Mouse (Mus musculus) heart, adult 2 months (tissue): ENCODE measurements around the gene Lif. TPM values are rescaled to one million over a fixed set of nuclear protein-coding genes. Genes with fewer than 3 reads are reported as not detected.

Source experiments
- DNase-seq, 2 experiments: peaks; one replicate each; pipeline ENCODE4 v3.0.0; 2021
- H3K27ac ChIP-seq: fragments of 200-600 bp; 2 replicates; pipeline ENCODE4 v1.8.1; 2022
- H3K27me3 ChIP-seq: fragments of 200-500 bp; 2 replicates; pipeline ENCODE4 v1.6.1; 2012; ENCODE audit warnings: mild to moderate bottlenecking, low read length, inconsistent platforms, mixed read lengths; ENCODE audit not compliant: control insufficient read depth, insufficient read depth
- H3K36me3 ChIP-seq: fragments of 200-500 bp; 2 replicates; pipeline ENCODE4 v1.6.1; 2012; ENCODE audit warnings: low read length, inconsistent platforms; ENCODE audit not compliant: control insufficient read depth, insufficient read depth
- H3K4me1 ChIP-seq: fragments of 200-500 bp; 2 replicates; pipeline ENCODE4 v1.6.1; 2011; ENCODE audit warnings: low read length; ENCODE audit not compliant: control insufficient read depth, insufficient read depth
- H3K4me3 ChIP-seq: fragments of 200-600 bp; 2 replicates; pipeline ENCODE4 v1.8.1; 2022
- H3K79me2 ChIP-seq: fragments of 200-500 bp; replicated peaks from 2 replicates; pipeline ENCODE4 v1.6.1; 2012; ENCODE audit warnings: mild to moderate bottlenecking, inconsistent platforms, low read length, moderate library complexity, mixed read lengths; ENCODE audit not compliant: control insufficient read depth, insufficient read depth
- H3K9ac ChIP-seq: fragments of 200-500 bp; 2 replicates; pipeline ENCODE4 v1.6.1; 2012; ENCODE audit warnings: low read depth, mild to moderate bottlenecking, control low read depth, inconsistent platforms, low read length, mixed read lengths
- CTCF ChIP-seq: fragments of 200-600 bp; IDR thresholded peaks from 2 replicates; pipeline ENCODE4 v1.8.1; 2022; ENCODE audit warnings: antibody characterized with exemption, mild to moderate bottlenecking, moderate library complexity
- EP300 ChIP-seq: fragments of 200-500 bp; IDR thresholded peaks from 2 replicates; pipeline ENCODE4 v1.6.1; 2011; ENCODE audit warnings: low read depth, low read length, control low read depth; ENCODE audit not compliant: insufficient read depth
- POLR2A ChIP-seq: fragments of 200-500 bp; IDR thresholded peaks from 2 replicates; pipeline ENCODE4 v1.6.1; 2011; ENCODE audit warnings: mild to moderate bottlenecking, low read depth, low read length, control low read depth; ENCODE audit not compliant: insufficient read depth
- WGBS: fragments of 180-500 bp; shearing (Covaris S2); methylation state at CpG from one replicate; pipeline ENCODE4 v1.1.7; 2018; 5-methylcytosine and 5-hydroxymethylcytosine counted together
- intact Hi-C: fragments of 180-260 bp; cut with DNase I; formaldehyde crosslinking; loops from one replicate; pipeline ENCODE4 v1.15.1; 2025
- polyA plus RNA-seq: library from polyadenylated mRNA; depleted of rRNA; stranded (reverse); fragments of >200 nt; gene quantifications from 2 replicates; pipeline ENCODE4 v1.2.3, GENCODE M21; 2012
- total RNA-seq, 2 experiments: library from RNA; stranded (reverse); gene quantifications; 2 replicates each; pipeline ENCODE4 v1.2.3; 2021

The Lif gene
- total and polyA plus RNA-seq, 3 experiments = 0.21 to 1.5 (median 0.36) TPM

DNA sequence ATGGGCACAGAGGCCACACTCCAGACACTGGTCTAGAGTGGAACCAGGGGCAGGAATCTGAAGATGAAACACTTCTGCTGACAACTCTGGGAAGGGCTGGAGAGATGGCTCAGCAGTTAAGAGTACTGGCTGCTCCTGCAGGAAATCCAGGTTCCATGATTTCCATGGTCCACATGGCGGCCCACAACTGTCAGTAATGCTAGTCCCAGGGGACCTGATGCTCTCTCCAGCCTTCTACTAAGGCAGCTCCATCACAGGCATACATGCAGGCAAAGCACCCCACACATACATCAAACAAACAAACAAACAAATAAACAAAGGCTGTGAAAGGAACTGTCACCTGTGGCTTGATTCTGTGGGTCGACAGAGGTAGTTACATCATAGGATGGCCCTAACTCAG, 48.7 kb downstream of the Lif start:
- 71% methylated on average over 2 of the region's 2 CpGs for WGBS
- intact Hi-C loops = no loop called here
- peaks cover 10% of the 10 kb centered on the region for H3K4me1 ChIP-seq

DNA sequence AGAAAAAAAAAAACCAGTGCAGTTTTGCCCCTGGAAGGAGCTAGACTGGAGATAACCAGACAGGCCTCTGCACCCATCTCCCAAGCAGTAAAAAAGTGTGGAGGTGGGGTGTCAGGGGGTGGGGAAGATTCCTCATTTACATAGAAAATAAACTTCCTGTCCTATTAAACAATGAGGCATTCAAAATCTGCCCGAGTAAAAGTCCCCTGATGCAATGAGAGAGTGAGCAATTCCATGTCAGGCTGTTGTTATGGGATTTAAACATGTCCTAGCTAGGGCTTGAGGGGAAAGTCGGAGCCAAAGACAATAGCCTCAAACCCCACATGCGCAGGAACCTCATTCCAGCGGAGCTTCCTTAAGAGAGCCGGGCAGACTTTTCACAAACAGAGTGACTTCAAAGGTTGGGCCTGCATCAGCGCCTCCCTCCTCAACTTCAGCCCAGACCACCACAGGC, 50.7 kb downstream of the Lif start:
- H3K4me3 ChIP-seq = no peak overlapping the region
- no peak for DNase-seq
- intact Hi-C loops = no loop called here

More for the DNA sequence above, 48.7 kb downstream of the Lif start:
- H3K4me3 ChIP-seq = no peak overlapping the region
- no peak overlapping the region for H3K9ac ChIP-seq
- TF ChIP-seq CTCF (no peak), EP300 (no peak), POLR2A (no peak)
- no peaks in the 10 kb centered on the region for H3K36me3 ChIP-seq
- H3K79me2 ChIP-seq = no peaks in the 10 kb centered on the region
- H3K27me3 ChIP-seq = no peaks in the 10 kb centered on the region
- H3K27ac ChIP-seq = no peak overlapping the region
- DNase-seq = peak in 1 of 2 experiments; percentile 5

DNA sequence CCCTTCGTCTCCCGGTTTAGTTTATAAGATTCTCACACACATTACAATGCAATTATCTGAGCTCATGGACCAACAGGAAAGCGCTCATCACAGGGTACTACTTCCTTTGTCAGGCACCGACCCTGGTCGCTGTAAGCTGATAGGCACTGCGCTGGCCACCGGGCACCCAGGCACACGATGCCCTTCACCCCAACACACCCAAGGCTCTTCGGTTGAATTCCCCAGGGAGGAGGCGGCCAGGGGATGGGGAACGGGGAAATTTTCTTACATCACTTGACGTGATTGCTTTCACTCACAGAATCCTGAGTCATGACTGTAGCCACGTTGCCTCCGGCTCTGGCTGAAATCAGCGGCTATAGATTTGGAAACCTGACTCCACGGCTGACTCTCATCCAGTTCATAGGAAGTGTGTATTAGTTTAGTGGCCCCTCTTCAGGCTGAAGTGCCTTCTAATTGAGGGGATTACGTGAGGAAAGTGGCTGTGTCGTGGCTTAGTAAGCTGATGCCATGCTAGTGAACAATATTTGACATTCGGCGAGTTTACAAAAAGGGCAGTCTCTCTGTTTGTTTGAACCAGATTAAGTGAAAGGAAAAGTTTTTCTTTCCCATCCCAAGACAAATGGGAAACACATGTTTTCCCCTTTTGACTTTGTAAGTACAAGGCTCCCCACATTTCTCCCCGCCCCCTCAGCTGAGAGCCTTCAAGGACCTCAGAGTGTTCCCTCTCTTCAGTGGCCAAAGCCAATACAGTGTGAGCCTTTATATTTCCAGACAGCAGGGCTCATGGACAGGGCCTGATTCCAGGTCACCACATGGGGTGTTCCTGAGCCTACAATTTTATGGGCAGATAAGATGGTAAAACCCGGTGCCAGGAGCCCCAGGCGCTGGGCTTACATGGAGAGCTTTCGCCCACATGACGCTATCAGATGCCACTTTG, 51.4 kb downstream of the Lif start:
- 47% methylated on average over 25 of the region's 25 CpGs for WGBS
- Histone ChIP-seq H3K27ac (peak overlapping the region; percentile 28), H3K4me3 (no peak overlapping the region), H3K27me3 (no peaks in the 10 kb centered on the region), H3K79me2 (no peaks in the 10 kb centered on the region), H3K36me3 (no peaks in the 10 kb centered on the region), H3K4me1 (peaks cover 4% of the 10 kb centered on the region), H3K9ac (peak overlapping the region; percentile 11; the same call in 1 of the 2 replicates)
- no peak for DNase-seq
- intact Hi-C loops = no loop called here
- TF ChIP-seq EP300 = no peak
- TF ChIP-seq CTCF = no peak
- TF ChIP-seq POLR2A = no peak

More for the DNA sequence above, 50.7 kb downstream of the Lif start:
- Histone ChIP-seq H3K27me3 (no peaks in the 10 kb centered on the region), H3K79me2 (no peaks in the 10 kb centered on the region), H3K4me1 (peaks cover 6% of the 10 kb centered on the region), H3K9ac (no peak overlapping the region), H3K36me3 (no peaks in the 10 kb centered on the region), H3K27ac (peak overlapping the region; percentile 28; the same call in 1 of the 2 replicates)
- no peak for TF ChIP-seq EP300
- no peak for TF ChIP-seq CTCF
- TF ChIP-seq POLR2A = no peak
- 42% methylated on average over 6 of the region's 6 CpGs for WGBS

DNA sequence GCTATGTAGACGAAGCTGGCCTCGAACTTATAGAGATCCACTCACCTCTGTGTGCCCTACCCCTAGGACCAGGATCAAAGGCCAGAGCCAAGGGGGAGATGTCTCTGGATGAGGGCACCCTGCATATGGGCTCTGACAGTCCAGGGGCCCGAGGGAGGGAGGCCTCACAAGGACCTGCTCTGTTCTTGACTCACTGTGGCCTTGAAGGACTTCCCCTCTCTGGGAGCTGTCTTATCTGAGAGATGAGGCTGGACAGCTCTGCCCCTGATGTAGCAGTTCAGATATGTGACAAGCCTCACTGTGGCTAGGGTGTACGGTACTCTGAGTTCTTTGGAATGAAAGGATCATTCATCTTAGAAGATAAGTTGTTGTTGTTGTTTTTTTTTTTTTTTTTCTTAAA, 52.3 kb downstream of the Lif start:
- intact Hi-C loops = no loop called here
- H3K36me3 ChIP-seq = no peaks in the 10 kb centered on the region
- DNase-seq = no peak
- WGBS = 83% methylated on average over 4 of the region's 4 CpGs
- H3K27ac ChIP-seq = no peak overlapping the region
- H3K4me3 ChIP-seq = no peak overlapping the region
- TF ChIP-seq EP300 = no peak
- no peak for TF ChIP-seq POLR2A
- no peak for TF ChIP-seq CTCF
- H3K27me3 ChIP-seq = no peaks in the 10 kb centered on the region
- peaks cover 4% of the 10 kb centered on the region for H3K4me1 ChIP-seq
- no peak overlapping the region for H3K9ac ChIP-seq
- H3K79me2 ChIP-seq = no peaks in the 10 kb centered on the region

DNA sequence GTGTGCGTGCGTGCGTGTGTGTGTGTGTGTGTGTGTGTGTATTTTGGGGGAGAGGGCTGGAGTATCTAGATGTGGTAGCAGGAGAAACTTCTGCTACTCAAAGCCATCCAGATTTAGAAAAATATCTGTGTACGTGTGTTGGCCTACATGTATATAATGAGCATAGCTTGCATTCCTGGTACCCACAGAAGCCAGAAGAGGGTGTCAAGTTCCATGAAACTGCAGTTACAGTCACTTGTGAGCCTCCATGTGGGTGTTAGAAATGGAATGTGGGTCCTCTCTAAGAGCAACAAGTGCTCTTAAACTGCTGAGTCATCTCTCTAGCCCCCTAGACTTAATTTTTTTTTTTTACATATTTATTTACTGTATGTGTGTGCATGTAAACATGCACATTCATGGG, 53.0 kb downstream of the Lif start:
- Histone ChIP-seq H3K27ac (no peak overlapping the region), H3K36me3 (no peaks in the 10 kb centered on the region), H3K79me2 (no peaks in the 10 kb centered on the region), H3K4me3 (no peak overlapping the region), H3K9ac (no peak overlapping the region), H3K4me1 (peaks cover 4% of the 10 kb centered on the region), H3K27me3 (no peaks in the 10 kb centered on the region)
- TF ChIP-seq CTCF (no peak), POLR2A (no peak), EP300 (no peak)
- over 99% methylated on average over 4 of the region's 4 CpGs for WGBS
- intact Hi-C loops = no loop called here
- DNase-seq = no peak

DNA sequence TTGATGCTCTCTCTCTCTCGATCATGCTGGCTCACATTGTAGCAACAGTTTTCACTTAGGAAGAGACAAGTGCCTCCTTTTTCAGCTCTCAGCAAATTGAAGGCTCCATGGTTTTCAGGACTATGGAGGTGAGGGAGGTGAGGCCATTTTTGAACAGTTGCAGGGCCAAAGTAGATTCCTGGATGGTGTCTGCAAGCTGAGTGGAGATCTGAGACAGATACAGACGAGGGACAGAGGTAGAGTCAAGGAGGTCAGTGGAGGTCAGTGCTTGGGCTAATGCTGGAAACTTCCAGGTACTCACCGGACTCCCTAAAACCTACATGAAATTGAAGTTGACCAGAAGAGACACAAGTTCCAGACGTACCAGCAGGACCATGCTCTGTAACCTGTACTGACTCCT, 54.8 kb downstream of the Lif start:
- H3K4me3 ChIP-seq = no peak overlapping the region
- H3K79me2 ChIP-seq = no peaks in the 10 kb centered on the region
- no peaks in the 10 kb centered on the region for H3K36me3 ChIP-seq
- DNase-seq = no peak
- no peaks in the 10 kb centered on the region for H3K27me3 ChIP-seq
- TF ChIP-seq CTCF (no peak), EP300 (no peak), POLR2A (no peak)
- peaks cover 4% of the 10 kb centered on the region for H3K4me1 ChIP-seq
- H3K9ac ChIP-seq = no peak overlapping the region
- intact Hi-C loops = no loop called here
- no peak overlapping the region for H3K27ac ChIP-seq
- WGBS = 78% methylated on average over 4 of the region's 4 CpGs
